Mouse (Mus musculus): ENCODE results near the gene Dync1h1.

The Dync1h1 gene

DNA sequence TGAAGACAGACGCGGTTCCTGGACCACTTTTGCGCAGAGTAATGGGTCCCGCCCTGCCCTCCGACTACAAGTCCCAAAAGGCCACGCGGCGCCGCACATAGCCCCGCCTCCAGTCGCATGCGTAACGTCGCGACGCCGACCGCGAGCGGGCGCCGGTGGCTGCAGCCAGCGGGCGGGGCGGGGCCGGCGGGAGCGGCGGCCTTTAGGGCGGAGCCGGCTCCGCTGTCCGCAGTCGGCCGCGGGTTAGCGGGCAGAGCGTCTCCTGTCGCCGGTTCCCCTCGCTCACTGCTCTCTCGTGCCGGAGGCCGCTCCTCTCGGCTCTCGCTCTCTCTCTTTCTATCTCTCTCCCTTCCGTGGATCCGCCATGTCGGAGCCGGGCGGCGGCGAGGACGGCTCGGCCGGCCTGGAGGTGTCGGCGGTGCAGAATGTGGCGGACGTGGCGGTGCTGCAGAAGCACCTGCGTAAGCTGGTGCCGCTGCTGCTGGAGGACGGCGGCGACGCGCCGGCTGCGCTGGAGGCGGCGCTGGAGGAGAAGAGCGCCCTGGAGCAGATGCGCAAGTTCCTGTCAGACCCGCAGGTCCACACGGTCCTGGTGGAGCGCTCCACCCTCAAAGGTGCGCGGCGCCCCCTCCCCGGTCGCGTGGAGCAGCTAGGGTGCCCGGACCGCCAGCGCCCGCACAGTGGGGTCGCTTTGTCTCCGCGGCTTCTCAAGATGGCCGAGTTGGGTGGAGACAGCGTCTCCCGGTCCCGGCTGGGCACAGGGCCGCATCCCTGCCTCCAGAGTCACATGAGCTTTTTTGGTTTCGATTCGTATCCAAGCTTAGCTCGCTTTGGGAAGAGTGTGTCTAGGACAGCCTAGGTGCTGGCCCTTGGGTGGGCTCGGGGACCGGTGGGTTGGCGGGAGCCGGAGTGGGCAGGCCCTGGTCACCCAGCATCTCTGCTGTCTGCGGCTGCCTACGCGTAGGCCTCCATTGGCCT is at the start of gene Dync1h1:
Gene Dync1h1 (plus strand): TSS at position 212 of the 978 bp plus-strand sequence.
- DNase-seq (ENCODE audit: low spot score in 2 of 2): peak; percentile 82 to 92

DNA sequence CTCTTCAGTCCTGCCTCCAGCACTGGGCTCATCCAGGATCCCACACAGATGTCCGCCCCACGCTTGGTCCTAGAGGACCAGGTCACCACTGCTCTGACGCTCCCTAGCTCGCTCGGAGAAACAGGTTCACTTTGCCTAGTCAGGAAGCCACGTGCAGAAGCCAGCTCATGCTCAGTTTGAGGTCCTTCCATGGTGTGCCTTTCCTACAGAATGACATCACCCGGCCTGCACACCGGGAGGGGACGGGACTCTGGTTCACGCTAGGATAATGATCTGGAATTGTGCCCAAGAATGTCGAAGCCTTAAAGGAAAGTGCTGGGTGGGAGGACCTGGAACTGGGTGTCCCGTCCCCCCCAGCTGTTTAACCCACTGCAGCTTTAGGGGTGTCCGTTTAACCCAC is 49.1 kb upstream of the Dync1h1 start:
- no peak for DNase-seq (ENCODE audit: low spot score in 2 of 2)

DNA sequence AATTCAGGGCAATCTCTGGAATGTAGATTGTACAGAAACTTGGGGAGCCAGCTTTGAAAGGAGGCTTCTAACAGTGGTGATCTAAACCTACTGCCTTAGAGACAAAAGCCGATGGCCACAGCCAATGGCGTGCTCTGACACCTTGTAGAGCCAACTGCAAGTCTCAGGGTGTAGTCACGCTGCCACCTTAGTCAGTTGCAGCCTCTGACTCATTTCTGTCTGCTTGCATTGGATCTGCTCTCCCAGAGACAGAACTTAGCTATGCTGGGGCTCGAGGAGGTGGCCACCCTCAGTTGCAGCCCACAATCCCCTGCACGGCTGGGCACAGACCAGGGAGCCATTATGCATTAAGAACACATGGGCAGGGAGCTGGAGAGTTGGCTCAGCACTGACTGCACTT is 47.9 kb upstream of the Dync1h1 start:
- DNase-seq (ENCODE audit: low spot score in 2 of 2): no peak

DNA sequence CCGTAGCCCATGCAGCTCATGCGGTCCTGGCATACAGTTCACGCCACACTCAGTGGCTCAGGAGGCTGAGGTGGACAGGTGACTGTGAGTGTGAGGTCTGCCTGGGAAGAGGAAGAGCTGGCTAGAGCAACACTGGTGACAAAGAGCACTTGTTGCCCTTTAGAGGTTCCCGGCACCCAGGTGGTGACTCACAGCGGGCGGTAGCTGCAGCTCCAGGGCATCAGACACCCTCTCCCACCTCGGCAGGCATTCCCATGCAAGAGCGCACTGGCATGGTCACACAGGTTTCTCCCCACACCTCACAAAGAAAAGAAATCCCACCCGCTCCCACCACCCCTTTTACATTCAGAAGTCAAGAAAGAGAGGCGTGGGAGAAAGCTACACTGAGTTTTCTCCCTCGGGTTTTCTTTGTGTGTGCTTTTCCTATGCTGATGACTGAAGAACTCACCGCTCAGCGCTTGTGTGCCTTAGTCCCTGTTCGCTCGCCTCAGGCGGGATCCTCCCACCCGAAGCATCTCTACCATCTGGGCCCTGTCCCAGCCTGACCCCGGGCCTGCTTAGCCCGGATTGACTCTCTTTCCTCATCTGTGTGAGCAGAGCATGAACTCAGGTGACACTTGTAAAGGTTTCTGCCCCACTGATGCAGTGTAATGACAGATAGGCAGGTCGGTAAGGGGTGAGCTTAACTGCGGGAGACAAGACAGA is 45.6 kb upstream of the Dync1h1 start:
- DNase-seq (ENCODE audit: low spot score in 2 of 2): no peak

DNA sequence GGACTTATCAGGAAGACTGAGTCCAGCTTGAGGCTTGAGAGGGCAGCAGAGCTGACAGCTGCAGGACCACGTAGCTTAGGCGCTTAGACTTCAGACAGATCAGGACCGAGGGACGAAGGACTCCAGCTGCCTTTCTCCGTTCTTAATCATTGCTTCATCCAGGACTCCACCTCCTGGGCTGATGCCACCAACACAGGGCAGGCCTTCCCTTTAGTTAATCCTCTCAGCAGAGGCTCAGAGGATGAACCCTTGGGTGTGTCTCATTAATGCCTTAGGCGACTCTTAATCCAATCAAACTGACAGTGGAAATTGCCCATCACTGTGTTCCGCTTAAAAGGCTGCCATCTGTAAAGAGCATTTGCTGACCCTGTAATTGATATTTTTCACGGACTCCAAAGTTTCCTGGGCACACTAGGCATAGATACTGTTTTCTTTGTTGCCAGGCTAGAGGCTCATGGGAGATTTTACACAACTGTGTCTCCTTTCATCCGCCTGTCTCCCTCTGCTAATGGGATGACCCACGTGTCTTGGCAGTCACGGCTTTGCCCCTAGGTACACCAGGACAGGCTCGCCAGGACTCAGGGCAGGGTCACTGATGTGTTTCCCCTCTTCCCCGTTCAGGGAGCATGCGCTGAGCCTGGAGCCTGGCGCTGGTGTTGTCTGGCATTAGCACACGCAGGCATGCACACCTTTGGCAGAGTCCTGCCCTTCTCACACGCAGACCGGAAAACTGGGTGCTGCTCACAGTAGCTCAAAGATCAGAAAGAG is 44.2 kb upstream of the Dync1h1 start:
- DNase-seq (ENCODE audit: low spot score in 2 of 2): peak; percentile 41 to 57

DNA sequence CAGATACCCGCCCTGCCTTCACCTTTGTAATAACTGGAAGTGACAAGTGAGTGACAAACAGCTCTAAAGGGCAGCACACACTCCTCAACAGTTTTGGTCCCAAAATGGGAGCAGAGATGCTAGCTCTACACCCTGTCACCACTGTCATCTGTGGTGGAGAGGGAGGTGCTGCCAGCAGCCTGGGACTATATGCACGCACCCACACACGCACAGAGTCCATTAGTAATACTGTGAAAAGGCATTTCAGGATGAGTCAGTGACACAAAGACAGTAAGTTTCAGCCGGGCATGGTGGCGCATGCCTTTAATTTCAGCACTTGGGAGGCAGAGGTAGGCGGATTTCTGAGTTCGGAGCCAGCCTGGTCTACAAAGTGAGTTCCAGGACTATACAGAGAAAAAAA is 43.1 kb upstream of the Dync1h1 start:
- DNase-seq (ENCODE audit: low spot score in 2 of 2): no peak

DNA sequence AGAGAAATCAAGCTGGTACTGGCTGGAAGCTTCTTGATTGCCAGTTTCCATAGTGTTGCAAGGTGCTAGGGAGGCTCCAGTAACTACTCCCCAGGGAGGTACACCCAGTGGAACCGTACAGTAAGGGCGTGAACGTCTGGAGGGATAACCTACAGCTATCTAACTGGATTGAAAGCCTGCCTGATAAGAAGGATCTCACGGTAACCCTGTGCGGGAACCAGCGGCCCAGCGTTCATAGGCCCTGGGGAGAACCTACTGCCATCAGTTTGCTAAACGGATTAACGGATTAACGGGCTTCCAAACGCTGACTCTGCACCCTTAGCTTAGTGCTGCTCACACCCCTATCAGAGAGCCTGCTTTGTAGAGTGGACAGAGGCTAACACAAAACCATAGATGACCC is 37.9 kb upstream of the Dync1h1 start:
- DNase-seq (ENCODE audit: low spot score in 2 of 2): no peak

DNA sequence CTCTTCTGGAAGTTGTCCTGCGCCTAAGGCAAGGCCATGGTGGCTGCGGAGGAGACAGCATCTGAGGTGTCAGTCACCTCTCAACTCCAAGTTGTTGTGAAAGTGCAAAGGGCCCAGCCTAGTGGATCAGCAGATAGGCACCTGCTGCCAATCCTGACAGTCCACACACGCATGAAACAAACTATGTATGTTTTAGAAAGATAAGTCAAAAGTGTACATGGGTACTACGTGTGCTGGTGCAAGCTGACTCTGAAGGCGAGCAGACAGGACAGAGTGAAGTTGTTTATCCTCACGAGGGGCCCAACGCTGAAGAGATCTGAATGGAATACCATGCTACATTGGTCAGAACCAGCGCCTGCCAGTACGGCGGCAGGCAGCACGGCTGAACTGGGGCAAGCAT is 36.4 kb upstream of the Dync1h1 start:
- DNase-seq (ENCODE audit: low spot score in 2 of 2): no peak

DNA sequence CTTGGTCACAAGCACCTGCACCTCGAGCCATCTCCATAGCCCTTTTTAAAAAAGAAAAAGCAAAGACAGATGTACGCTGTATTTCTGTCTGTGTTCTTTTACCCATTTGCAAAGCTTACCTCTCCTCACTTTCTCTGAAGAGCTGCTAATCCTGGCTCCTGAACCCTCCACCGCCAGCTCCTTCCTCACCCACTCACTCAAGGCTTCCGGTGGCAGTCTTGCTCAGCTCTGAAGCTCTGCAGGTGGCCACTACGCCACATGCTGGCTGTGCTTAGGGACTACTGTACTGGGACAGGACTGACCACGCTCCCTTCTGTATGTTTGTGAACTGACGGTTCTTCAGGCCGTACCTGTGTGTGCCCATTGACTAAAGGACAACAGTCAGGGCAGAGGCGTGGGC is 34.9 kb upstream of the Dync1h1 start:
- DNase-seq (ENCODE audit: low spot score in 2 of 2): no peak

DNA sequence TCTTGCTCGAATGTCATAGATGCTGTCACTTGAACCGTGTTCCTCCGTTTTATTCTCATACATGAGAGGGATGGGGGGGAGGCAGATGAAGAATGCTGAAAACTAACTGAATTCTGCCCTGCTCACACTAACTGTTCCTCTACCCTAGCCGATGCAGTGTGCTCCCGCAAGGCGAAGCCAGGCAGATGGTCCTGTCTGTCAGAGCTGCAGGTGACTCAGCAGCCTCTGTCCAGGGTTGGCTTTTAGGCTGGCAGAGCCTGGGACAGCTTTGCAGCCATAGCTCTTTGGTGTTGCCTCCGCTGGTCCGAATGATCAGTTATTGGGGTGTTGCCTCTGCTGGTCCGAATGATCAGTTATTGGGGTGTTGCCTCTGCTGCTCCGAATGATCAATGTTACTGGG is 30.2 kb upstream of the Dync1h1 start:
- DNase-seq (ENCODE audit: low spot score in 2 of 2): no peak

DNA sequence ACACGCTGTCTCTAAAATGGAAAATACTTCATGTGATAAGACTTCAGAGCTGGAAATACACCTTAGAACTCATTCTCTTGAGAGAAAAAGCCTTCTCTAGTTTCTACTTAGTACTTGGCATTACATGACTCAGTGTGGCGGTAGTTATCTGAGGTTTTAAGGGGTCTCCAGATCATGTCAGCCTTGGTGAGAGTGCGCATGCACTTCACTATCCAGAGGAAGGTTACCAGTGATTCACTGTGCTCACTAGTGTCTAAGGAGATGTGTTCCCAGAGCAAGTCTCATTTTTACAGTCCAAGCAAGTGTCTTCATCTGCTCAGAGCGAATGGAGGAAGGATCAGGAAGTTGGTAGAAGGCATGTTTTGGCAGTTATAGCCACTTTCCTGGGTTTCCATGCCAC is 28.9 kb upstream of the Dync1h1 start:
- DNase-seq (ENCODE audit: low spot score in 2 of 2): no peak

DNA sequence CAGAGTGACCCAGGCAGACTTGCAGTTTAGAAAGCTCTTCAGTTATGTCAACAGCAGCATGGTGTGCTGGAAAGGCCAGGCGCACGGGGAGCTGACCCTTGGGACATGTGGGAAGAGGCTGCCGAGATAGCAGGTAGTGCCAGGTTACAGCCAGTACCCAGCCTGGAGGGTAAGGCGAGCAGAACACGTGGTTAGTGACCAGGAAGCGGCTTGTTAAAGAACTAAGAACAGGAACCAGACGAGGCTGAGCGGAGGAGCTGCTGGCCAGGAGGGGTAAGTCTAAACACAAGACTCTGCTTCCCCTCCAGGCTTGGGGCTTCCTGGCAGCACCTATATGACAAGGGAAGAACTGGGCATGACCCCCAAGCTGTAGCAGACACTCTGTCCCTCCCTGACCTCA is 27.6 kb upstream of the Dync1h1 start:
- DNase-seq (ENCODE audit: low spot score in 2 of 2): no peak

DNA sequence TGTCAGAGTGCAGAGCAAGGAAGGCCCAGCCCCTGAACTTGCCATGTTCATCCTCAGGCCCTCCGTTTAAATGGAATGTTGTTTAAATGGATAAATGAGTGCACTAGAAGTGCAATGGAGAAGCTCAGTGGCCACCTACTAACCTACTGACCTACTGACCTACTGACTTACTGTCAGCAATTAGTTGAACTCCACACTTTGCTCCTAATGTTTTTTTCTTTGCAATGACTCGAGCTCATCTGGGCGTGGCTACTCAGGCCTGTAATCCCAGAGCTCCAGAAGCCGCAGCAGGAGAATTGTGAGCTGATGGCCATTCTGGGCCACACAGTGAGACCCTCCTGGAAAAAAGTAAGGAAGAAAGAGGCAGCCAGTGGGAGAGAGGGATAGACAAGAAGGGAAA is 25.3 kb upstream of the Dync1h1 start:
- no peak for DNase-seq (ENCODE audit: low spot score in 2 of 2)

DNA sequence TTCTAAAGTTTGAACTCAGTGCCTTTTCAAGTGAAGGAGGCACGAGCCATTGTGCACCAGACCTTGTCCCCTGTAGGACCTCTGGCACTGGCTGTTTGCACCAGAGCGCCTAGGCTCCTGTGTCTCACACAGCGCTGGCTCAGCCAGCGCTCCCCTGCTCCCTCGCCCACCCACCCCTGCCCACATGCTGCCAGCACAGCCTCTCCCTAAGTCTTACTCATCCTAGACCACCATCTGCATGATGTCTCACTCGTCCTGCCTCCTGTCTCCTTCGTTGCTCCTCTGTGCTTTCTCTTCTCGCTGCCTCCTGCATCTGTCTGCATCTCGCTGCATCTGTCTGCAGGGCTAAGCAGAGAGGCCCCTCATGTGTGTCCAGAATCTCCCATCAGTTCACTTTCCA is 22.9 kb upstream of the Dync1h1 start:
- DNase-seq (ENCODE audit: low spot score in 2 of 2): no peak

DNA sequence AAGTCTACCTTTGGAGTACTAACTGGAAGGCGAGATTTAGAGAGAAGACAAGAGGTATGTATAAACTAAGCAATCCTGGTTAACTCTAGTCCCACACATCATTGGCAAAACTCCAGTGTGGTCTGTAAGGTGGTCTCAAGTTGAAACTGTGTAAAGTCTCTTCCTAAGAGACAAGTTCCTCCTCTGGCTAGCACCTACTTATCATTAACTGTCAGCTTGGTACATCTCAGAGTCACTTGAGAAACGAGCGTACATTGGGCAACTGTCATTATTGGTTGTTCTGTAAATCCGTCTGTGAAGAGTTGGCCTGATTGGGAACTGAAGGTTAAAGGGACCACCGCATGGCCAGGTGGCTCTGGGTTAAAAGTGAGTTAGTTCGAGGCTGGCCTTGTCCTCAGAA is 12.6 kb upstream of the Dync1h1 start:
- DNase-seq (ENCODE audit: low spot score in 2 of 2): no peak

DNA sequence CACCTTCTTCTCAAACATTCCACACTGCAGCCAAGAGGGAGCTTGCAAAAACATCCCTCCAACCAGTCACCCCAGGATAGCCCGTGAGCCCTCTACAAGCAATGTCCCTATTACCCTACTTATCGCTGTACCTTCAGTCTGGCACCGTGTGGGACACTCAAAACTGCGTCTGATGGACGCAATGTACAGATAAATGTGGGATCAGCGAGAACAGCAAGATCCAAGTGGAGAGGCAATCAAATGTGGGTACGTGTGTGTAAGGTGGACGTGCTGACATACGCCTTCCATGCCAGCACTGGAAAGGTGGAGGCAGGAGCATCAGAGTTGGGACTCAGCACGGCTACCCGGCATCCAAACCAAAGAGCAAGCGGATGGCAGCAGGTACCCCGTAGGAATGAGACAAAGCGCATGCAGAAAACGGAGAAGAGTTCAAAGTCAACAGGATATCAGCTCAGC is 10.4 kb upstream of the Dync1h1 start:
- peak in 1 of 2 experiments; percentile 7 for DNase-seq (ENCODE audit: low spot score in 2 of 2)

DNA sequence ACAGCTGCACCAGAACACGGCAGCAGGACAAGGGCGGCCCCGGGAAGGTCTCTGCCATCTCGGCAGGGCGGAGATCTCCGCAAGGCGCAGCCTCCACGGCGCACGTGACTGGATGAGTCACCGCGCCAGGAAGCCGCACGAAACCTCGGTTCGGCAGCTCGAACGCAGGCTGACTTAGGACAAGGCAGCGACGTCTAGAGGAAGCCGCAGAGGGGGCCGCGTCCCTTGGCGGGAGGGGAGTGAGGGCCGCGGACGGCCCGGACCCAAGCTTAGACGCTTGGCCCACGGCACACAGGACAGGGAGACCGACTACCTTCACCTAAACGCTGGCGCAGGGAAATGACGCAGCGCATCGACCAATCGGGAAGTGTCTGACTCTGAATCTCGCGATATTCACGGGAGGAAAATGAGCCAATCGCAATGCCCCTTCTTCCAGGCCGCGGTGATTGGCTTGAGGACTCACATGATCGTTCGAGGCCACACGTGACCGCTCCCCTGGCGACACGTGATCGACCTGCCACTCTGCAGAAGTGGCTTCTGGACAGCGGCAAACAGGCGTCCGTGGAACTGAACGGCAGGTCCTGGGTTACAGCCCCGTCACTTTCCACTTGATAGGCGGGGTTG is 9.9 kb upstream of the Dync1h1 start:
- peak; percentile 100 for DNase-seq (ENCODE audit: low spot score in 2 of 2)

DNA sequence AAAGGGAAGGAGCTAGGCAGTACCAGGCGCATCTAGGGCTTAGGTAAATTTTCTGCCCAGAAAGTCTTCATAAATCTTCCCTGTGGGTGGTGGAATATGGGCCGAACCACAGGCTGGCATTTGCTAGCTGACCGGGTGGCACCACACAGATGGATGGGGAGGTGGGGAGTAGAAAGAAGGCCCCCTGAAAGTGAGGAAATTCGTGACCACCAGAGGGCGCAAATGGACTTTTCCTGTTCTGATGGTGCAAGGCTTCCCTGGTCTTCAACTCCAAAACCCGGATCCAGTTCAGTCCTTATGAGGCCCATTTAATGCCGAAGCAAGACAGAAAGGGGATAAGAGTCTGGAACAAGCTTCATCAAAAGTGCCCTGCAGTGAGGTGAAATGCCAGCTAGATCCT is 2.7 kb upstream of the Dync1h1 start:
- peak in 1 of 2 experiments; percentile 57 for DNase-seq (ENCODE audit: low spot score in 2 of 2)

DNA sequence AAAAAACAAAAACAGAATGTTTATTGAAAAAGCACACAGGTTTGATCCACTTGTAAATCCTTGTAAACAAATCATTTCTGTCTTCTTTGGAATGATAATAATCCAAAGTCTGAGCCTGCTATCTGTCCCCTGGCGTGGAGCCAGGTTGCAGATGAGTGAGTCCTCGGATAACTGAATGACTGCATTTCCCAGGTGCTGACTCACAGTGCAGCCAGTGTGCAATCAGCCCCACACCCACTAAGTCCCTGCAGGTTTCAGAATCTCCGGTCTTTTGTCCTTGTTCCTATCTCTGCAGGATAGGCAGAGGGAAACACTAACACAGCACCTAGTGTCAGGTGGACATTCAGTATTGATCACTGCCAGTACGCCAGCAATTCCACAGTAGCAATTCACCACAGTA is 1.5 kb upstream of the Dync1h1 start:
- DNase-seq (ENCODE audit: low spot score in 2 of 2): no peak

DNA sequence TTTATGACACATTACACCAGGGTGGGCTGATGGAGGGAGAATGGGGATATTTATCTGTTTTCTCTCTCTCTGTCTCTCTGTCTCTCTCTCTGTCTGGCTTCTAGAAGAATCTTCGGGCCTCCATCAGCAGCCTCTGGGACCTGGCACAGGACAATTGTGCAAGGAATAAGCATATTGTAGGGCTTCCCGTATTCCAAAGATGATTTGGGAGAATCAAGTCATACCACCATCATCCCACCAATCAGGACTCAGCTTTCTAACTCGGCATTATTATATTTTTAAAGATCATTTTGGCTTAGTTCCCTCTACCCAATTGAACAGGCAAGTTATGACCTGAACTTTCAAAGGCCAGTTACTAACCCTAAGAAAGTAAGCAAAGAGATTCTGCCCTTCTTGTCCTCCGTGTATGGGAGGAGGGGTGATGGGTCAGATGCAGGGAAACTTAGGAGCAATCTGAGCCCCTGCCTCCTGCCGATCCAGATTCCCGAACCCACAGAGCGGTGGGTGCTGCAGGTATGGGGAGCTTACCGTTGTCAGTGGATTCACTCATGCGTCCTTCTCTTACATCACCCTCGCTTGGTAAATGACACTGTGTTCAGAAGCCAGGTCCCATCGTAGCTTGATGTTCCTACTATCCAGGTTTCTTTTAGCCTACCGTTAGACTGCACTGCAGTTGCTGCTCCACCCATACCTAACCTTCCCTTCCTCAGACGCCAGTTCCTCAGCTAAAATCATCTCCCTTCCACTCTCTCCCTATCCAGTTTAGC is 844 bp upstream of the Dync1h1 start:
- no peak for DNase-seq (ENCODE audit: low spot score in 2 of 2)

DNA sequence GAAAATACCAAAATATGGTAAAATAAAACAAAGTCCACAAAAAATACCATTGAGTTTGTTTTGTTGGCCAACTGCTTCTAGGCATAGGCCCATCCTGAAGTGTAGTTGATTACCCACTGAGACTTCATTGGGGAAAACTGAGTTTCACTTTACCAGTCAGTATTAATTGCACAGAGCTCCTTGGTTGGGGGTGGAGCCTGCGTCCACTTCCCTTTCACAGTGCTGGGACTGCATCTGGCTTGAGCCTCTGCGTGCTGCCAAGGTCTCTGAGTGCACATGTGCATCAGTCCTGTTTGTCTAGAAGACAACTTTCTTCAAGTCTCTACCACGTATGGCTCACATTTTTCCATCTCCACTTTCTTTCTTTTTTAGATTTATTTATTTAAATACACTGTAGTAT is 4.9 kb downstream of the Dync1h1 start:
- no peak for DNase-seq (ENCODE audit: low spot score in 2 of 2)

Data from heart, adult 9 months (tissue).